Mouse (Mus musculus) forebrain, embryonic 16.5 days (tissue): ENCODE results near the gene Kyat1. TPM values are rescaled to one million over a fixed set of nuclear protein-coding genes. Genes with fewer than 3 reads are reported as not detected.
"Not testable (repeated sequence)": the region's sequence is repeated elsewhere in the genome, so short reads cannot be mapped to it uniquely, and the experiment has no call there.

ENCODE experiments used
- ATAC-seq: fragments of 200-750 bp; cut with Nextera tagmentation; 2 replicates; pipeline ENCODE4 v1.8.0; 2017; ENCODE audit warnings: mild to moderate bottlenecking, moderate library complexity
- H3K27ac ChIP-seq: fragments of 300-500 bp; sonication (generic); 2 replicates; pipeline ENCODE4 v1.5.1; 2014; ENCODE audit warnings: low read length, control low read depth
- H3K27me3 ChIP-seq: fragments of 300-500 bp; sonication (generic); replicated peaks from 2 replicates; pipeline ENCODE4 v1.6.1; 2014; ENCODE audit warnings: low read length; ENCODE audit not compliant: control insufficient read depth, insufficient read depth
- H3K36me3 ChIP-seq: fragments of 300-500 bp; sonication (generic); 2 replicates; pipeline ENCODE4 v1.6.1; 2014; ENCODE audit not compliant: control insufficient read depth, insufficient read depth
- H3K4me1 ChIP-seq: fragments of 300-500 bp; sonication (generic); replicated peaks from 2 replicates; pipeline ENCODE4 v1.6.1; 2014; ENCODE audit warnings: low read length; ENCODE audit not compliant: control insufficient read depth, insufficient read depth
- H3K4me2 ChIP-seq: fragments of 300-500 bp; sonication (generic); 2 replicates; pipeline ENCODE4 v1.6.1; 2014; ENCODE audit warnings: mild to moderate bottlenecking, low read length, control low read depth
- H3K4me3 ChIP-seq: fragments of 300-500 bp; sonication (generic); replicated peaks from 2 replicates; pipeline ENCODE4 v1.5.1; 2014; ENCODE audit warnings: mild to moderate bottlenecking, low read length, control low read depth
- H3K9ac ChIP-seq: fragments of 300-500 bp; sonication (generic); replicated peaks from 2 replicates; pipeline ENCODE4 v1.6.1; 2014; ENCODE audit warnings: low read depth, low read length, control low read depth
- H3K9me3 ChIP-seq: fragments of 300-500 bp; sonication (generic); 2 replicates; pipeline ENCODE4 v1.6.1; 2016; ENCODE audit warnings: low read length; ENCODE audit not compliant: control insufficient read depth
- WGBS: fragments of 180-500 bp; shearing (Covaris S2); extraction: QIAGEN DNeasy Blood & Tissue Kit; methylation state at CpG from one replicate; pipeline ENCODE4 v1.1.7; 2014; 5-methylcytosine and 5-hydroxymethylcytosine counted together
- polyA plus RNA-seq: library from polyadenylated mRNA; unstranded; fragments of >200 nt; fragmentation: Nextera tagmentation; extraction: Ambion mirVana; gene quantifications from 2 replicates; pipeline ENCODE4 v1.2.1, GENCODE M21; 2015

The Kyat1 gene
- polyA plus RNA-seq, 1 experiment from 2014 or later = 16.3 TPM

DNA sequence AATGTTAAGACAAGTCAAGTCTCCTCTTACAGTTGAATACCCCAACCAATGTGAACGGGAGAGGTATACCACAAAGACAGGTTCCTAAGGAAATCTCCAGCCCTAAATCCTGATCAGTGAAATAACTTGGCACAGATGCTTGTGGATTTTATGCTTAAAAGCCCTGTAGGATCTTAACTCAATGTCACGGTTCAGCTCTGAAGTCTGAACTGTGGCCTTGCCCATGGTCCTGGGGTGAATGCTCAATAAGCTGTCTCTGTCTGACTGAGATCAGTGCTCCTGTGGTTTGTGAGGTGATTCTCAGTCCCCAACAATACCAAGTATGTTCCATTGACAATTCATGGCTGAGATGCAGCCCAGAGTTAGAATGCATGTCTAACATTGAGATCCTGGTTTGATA is 23.2 kb downstream of the Kyat1 start:
- Histone ChIP-seq H3K4me3 (no peak overlapping the region), H3K4me1 (peaks cover 4% of the 10 kb centered on the region), H3K9ac (no peak overlapping the region), H3K9me3 (no peaks in the 10 kb centered on the region), H3K27me3 (no peaks in the 10 kb centered on the region), H3K4me2 (no peak overlapping the region), H3K36me3 (no peaks in the 10 kb centered on the region), H3K27ac (no peak overlapping the region)
- 89% methylated on average over 2 of the region's 2 CpGs for WGBS
- ATAC-seq = no peak

DNA sequence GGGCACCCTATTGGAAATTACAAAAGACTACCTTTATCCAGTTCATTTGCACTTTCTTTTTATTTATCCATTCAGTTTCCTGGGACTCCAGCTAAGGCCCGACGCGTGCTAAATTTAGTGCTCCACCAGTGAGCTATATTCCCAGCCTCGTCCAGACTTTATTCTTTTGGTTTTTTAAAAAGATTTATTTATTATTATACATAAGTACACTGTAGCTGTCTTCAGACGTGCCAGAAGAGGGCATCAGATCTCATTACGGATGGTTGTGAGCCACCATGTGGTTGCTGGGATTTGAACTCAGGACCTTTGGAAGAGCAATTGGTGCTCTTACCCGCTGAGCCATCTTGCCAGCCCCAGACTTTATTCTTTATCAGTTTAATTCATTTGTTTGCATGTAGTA is 26.9 kb downstream of the Kyat1 start:
- H3K4me1 ChIP-seq, H3K9me3 ChIP-seq, H3K36me3 ChIP-seq, H3K27ac ChIP-seq, H3K27me3 ChIP-seq, H3K9ac ChIP-seq: not testable (repeated sequence)
- H3K4me3 ChIP-seq = peak overlapping the region; percentile 67
- WGBS = 41% methylated on average over 7 of the region's 7 CpGs
- H3K4me2 ChIP-seq = peak overlapping the region; percentile 82
- peak; percentile 22; the same call in 1 of the 2 replicates for ATAC-seq

- H3K27me3 ChIP-seq = no peaks in the 10 kb centered on the region
- peak within 1 kb of the TSS; percentile 61 for H3K9ac ChIP-seq
- peaks cover 9% of the 10 kb centered on the region for H3K4me1 ChIP-seq
- peak within 1 kb of the TSS; percentile 82 for H3K4me2 ChIP-seq
- peak within 1 kb of the TSS; percentile 67 for H3K4me3 ChIP-seq
- peaks cover 15% of the 10 kb centered on the region for H3K36me3 ChIP-seq
- H3K27ac ChIP-seq = peak within 1 kb of the TSS; percentile 26; the same call in 1 of the 2 replicates
- WGBS = 3% methylated on average over 54 of the region's 54 CpGs
- ATAC-seq = peak; percentile 100
- H3K9me3 ChIP-seq = no peaks in the 10 kb centered on the region
These were observed 27.7 kb downstream of the Kyat1 start, which contains the start of gene Spout1 for GRCm38 (mm10) chr2:30177700-30178675. Spout1 (minus strand) TSS chr2:30178459.

- Histone ChIP-seq H3K36me3 (peaks cover 15% of the 10 kb centered on the region), H3K4me1 (peaks cover 17% of the 10 kb centered on the region), H3K9ac (no peak overlapping the region), H3K27ac (no peak overlapping the region), H3K4me2 (no peak overlapping the region), H3K9me3 (no peaks in the 10 kb centered on the region), H3K27me3 (no peaks in the 10 kb centered on the region), H3K4me3 (no peak overlapping the region)
- no peak for ATAC-seq
- 100% methylated on average over 2 of the region's 2 CpGs for WGBS
These were observed 29.1 kb downstream of the Kyat1 start for GRCm38 (mm10) chr2:30176561-30176960.

- H3K36me3 ChIP-seq = peaks cover 15% of the 10 kb centered on the region
- H3K4me1 ChIP-seq = peaks cover 19% of the 10 kb centered on the region
- H3K9ac ChIP-seq = no peak overlapping the region
- no peaks in the 10 kb centered on the region for H3K27me3 ChIP-seq
- no peak overlapping the region for H3K4me3 ChIP-seq
- 92% methylated on average over 8 of the region's 8 CpGs for WGBS
- H3K9me3 ChIP-seq = no peaks in the 10 kb centered on the region
- ATAC-seq = no peak
- no peak overlapping the region for H3K4me2 ChIP-seq
- no peak overlapping the region for H3K27ac ChIP-seq
These were observed 29.8 kb downstream of the Kyat1 start for GRCm38 (mm10) chr2:30175897-30176296.

- Histone ChIP-seq H3K4me3 (no peak overlapping the region), H3K4me2 (no peak overlapping the region), H3K27me3 (no peaks in the 10 kb centered on the region), H3K9me3 (no peaks in the 10 kb centered on the region), H3K27ac (no peak overlapping the region), H3K4me1 (peaks cover 19% of the 10 kb centered on the region), H3K9ac (no peak overlapping the region), H3K36me3 (peaks cover 15% of the 10 kb centered on the region)
- 93% methylated on average over 20 of the region's 20 CpGs for WGBS
- ATAC-seq = no peak
These were observed 32.0 kb downstream of the Kyat1 start for GRCm38 (mm10) chr2:30173541-30174240.

GRCm38 (mm10) chr2:30171997-30172382 is 33.7 kb downstream of the Kyat1 start:
- H3K36me3 ChIP-seq = peaks cover 15% of the 10 kb centered on the region
- peaks cover under 1% of the 10 kb centered on the region; the same call in 1 of the 2 replicates for H3K9me3 ChIP-seq
- H3K27ac ChIP-seq = peak overlapping the region; percentile 89
- peaks cover 11% of the 10 kb centered on the region for H3K4me1 ChIP-seq
- H3K4me2 ChIP-seq = peak overlapping the region; percentile 76
- H3K4me3 ChIP-seq = peak overlapping the region; percentile 79
- H3K27me3 ChIP-seq = no peaks in the 10 kb centered on the region
- 1% methylated on average over 19 of the region's 19 CpGs for whole genome bisulfite sequencing
- H3K9ac ChIP-seq = peak overlapping the region; percentile 72
- ATAC-seq = peak; percentile 29

DNA sequence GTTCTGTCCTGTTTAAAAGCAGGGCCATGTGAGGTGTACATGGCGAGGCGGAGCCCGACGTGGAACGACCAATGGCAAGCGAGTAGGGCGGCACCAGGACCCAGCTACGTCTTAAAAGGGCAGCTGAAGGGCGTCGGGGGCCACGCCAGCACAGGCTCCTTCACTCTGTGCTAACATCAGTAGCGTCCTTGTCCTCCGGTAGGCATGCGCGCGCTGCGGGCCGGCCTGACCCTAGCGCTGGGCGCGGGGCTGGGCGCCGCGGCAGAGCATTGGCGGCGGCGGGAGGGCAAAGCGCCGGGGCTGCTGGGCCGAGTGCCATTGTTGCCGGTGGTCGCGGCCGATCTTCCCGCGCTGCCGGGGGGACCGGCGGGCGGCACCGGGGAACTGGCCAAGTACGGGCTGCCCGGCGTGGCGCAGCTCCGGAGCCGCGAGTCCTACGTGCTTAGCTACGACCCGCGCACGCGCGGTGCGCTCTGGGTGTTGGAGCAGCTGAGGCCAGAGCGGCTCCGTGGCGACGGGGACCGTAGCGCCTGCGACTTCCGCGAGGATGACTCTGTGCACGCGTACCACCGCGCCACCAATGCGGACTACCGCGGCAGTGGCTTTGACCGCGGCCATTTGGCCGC is 34.2 kb downstream of the Kyat1 start, which contains the start of gene Endog:
Gene Endog (plus strand): TSS at position 123 of the 626 bp plus-strand sequence.
- Histone ChIP-seq H3K27me3 (no peaks in the 10 kb centered on the region), H3K36me3 (peaks cover 15% of the 10 kb centered on the region), H3K27ac (peak within 1 kb of the TSS; percentile 89), H3K4me1 (peaks cover 10% of the 10 kb centered on the region), H3K4me3 (peak within 1 kb of the TSS; percentile 79), H3K9me3 (peaks cover 6% of the 10 kb centered on the region; the same call in 1 of the 2 replicates), H3K9ac (peak within 1 kb of the TSS; percentile 72), H3K4me2 (peak within 1 kb of the TSS; percentile 76)
- WGBS = under 1% methylated on average over 75 of the region's 75 CpGs
- ATAC-seq = peak; percentile 97

DNA sequence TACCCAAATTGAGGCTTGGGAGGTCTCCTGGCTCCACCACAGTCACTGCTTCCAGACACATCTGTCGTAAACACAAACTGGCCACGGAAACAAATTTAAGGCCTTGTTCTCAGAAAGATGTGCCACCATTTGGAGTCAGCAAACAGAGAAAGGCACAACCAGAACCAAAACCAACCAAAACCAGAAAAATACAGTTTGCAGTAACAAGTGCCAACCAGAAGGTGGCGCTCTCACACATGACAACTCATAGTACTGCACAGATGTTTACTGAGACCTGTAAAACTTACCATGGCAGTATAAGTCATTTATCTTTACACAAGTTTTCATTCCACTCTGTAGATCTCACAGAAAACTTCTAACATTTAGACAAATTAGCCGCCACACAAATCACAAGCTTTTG is 39.0 kb downstream of the Kyat1 start:
- H3K9me3 ChIP-seq = peaks cover 6% of the 10 kb centered on the region; the same call in 1 of the 2 replicates
- no peaks in the 10 kb centered on the region for H3K36me3 ChIP-seq
- no peak overlapping the region for H3K27ac ChIP-seq
- no peak for ATAC-seq
- WGBS = 59% methylated on average over 4 of the region's 4 CpGs
- H3K4me1 ChIP-seq = peaks cover 2% of the 10 kb centered on the region; the same call in 1 of the 2 replicates
- no peak overlapping the region for H3K9ac ChIP-seq
- no peak overlapping the region for H3K4me3 ChIP-seq
- no peaks in the 10 kb centered on the region for H3K27me3 ChIP-seq
- no peak overlapping the region for H3K4me2 ChIP-seq
